Mouse (Mus musculus) intestine, embryonic 15.5 days (tissue): ENCODE data around the gene Col7a1. TPM values are rescaled to one million over a fixed set of nuclear protein-coding genes. Genes with fewer than 3 reads are reported as not detected.
A peak's percentile ranks its signal among the peaks of the same experiment; 100 is the strongest.

Experiments
- ATAC-seq: fragments of 200-750 bp; cut with Nextera tagmentation; 2 replicates; pipeline ENCODE4 v1.8.0; 2017; ENCODE audit warnings: moderate TSS enrichment, moderate library complexity
- H3K27ac ChIP-seq: fragments of 300-500 bp; sonication (generic); 2 replicates; pipeline ENCODE4 v1.5.1; 2015; ENCODE audit warnings: mild to moderate bottlenecking, inconsistent platforms
- H3K27me3 ChIP-seq: fragments of 300-500 bp; sonication (generic); replicated peaks from 2 replicates; pipeline ENCODE4 v1.6.1; 2015; ENCODE audit warnings: inconsistent platforms
- H3K36me3 ChIP-seq: fragments of 300-500 bp; sonication (generic); 2 replicates; pipeline ENCODE4 v1.6.1; 2015; ENCODE audit warnings: inconsistent platforms
- H3K4me1 ChIP-seq: fragments of 300-500 bp; sonication (generic); replicated peaks from 2 replicates; pipeline ENCODE4 v1.6.1; 2015; ENCODE audit warnings: inconsistent platforms
- H3K4me2 ChIP-seq: fragments of 300-500 bp; sonication (generic); replicated peaks from 2 replicates; pipeline ENCODE4 v1.6.1; 2015; ENCODE audit warnings: mild to moderate bottlenecking, inconsistent platforms
- H3K4me3 ChIP-seq: fragments of 300-500 bp; sonication (generic); replicated peaks from 2 replicates; pipeline ENCODE4 v1.5.1; 2015; ENCODE audit warnings: inconsistent platforms
- H3K9ac ChIP-seq: fragments of 300-500 bp; sonication (generic); 2 replicates; pipeline ENCODE4 v1.6.1; 2015; ENCODE audit warnings: inconsistent platforms
- H3K9me3 ChIP-seq: fragments of 300-500 bp; sonication (generic); 2 replicates; pipeline ENCODE4 v1.6.1; 2016; ENCODE audit warnings: inconsistent platforms
- WGBS: fragments of 180-500 bp; shearing (Covaris S2); methylation state at CpG from one replicate; pipeline ENCODE4 v1.1.7; 2015; 5-methylcytosine and 5-hydroxymethylcytosine counted together
- polyA plus RNA-seq: library from polyadenylated mRNA; unstranded; fragments of >200 nt; fragmentation: Nextera tagmentation; extraction: Ambion mirVana; gene quantifications from 2 replicates; pipeline ENCODE4 v1.2.1, GENCODE M21; 2015

Col7a1 gene
- polyA plus RNA-seq, 1 experiment from 2014 or later, result 0.85 TPM

DNA sequence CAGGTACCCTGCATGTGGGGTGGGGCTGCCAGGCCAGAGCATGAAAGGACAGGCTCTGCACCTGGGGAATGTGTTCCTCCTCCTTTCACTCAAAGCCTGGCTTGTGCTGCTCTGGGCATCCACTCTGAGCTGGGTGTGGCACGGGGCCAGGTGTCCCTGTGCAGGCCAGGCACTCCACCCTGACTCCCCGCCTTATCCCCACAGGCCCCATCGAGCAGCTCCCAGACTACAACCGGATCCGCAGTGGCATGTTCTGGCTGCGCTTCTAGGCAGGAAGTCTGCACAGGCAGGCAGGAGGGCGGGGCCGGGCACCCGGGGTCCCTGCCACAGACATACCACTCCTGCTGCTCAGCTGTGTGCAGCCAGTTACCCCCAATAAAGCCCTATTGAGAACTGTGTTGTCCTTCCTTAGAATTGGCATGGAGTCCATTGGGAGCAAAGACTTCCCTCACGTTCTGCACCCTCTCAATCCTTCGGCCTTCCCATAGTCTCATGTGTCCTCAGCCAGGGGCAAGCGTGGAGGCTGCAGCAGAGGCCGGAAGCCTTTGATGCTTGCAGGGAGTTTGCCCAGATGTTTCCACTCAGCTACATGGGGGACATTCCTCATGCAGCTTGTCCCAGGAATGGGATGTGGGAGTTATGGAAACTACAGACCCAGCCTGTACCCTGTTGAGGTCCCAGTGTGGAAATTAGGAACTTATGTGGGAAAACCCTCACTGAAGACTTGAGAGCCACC is 4.0 kb upstream of the Col7a1 start:
- Histone ChIP-seq H3K9me3 (no peaks in the 10 kb centered on the region), H3K4me2 (no peak overlapping the region), H3K36me3 (peaks cover 39% of the 10 kb centered on the region), H3K4me3 (no peak overlapping the region), H3K9ac (no peak overlapping the region), H3K27me3 (peaks cover 12% of the 10 kb centered on the region), H3K27ac (peak overlapping the region; percentile 22; the same call in 1 of the 2 replicates), H3K4me1 (no peaks in the 10 kb centered on the region; the same call in 1 of the 2 replicates)
- ATAC-seq, result peak; percentile 24; the same call in 1 of the 2 replicates
- WGBS, result 72% methylated on average over 13 of the region's 13 CpGs

DNA sequence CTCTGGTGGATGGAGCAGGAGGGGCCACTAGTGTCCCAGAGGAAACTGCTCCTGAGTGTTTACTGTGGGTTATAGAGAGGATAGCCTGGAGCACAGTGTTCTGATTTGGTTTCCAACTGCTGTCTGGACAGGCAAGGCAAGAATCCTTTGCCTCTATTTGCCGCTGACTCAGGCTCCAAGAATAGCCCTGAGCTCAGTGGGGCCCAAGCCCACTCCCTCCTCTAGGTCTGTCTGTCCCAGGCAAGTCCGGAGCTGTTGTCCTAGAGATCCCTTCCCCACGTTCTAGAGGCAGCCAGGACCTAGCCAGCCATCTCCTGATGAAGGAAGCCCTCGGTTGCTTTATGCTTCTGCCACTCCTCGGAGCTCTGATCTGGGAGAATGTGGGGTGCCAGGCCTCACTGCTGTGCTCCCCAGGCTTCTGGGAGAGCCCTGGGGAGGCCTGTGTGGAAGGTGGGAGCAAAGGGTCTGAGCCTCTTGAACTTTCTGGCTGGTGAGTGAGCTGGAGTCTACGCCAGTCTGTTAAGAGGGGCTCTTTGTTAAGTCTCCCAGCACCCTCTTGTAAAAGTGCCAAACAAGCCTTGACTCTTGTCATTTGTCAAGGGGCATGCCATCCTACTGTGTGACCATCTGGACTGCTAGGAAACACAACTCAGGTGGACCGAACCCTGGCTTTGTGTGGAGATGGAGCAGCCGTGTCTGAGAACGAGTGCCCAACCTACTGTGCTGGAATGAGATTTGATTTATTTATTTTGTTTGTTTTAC is 3.2 kb upstream of the Col7a1 start:
- Histone ChIP-seq H3K9ac (no peak overlapping the region), H3K27me3 (peaks cover 12% of the 10 kb centered on the region), H3K9me3 (no peaks in the 10 kb centered on the region), H3K4me1 (no peaks in the 10 kb centered on the region; the same call in 1 of the 2 replicates), H3K27ac (no peak overlapping the region), H3K4me3 (no peak overlapping the region), H3K4me2 (no peak overlapping the region), H3K36me3 (peaks cover 33% of the 10 kb centered on the region)
- 85% methylated on average over 9 of the region's 9 CpGs for WGBS
- 0 out of 2 replicates have a peak, but pooled peaks have one; percentile 2 for ATAC-seq

DNA sequence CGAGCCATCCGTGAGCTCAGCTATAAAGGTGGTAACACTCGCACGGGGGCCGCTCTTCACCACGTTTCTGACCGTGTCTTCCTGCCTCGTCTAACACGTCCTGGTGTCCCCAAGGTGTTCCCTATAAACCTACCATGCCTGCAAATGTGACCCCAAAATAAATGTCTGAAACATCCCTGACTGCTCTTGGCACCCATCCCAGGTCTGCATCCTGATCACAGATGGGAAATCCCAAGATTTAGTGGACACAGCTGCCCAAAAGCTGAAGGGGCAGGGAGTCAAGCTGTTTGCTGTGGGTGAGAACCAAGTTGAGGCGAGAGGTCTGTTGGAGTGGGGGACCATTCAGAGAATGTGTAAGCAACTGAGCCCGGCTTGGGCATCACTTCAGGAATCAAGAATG is 1.9 kb downstream of the Col7a1 start:
- peaks cover 12% of the 10 kb centered on the region for H3K27me3 ChIP-seq
- H3K9me3 ChIP-seq, result no peaks in the 10 kb centered on the region
- no peak overlapping the region for H3K4me2 ChIP-seq
- no peak overlapping the region for H3K9ac ChIP-seq
- 84% methylated on average over 11 of the region's 11 CpGs for WGBS
- no peak overlapping the region for H3K4me3 ChIP-seq
- ATAC-seq, result no peak
- H3K4me1 ChIP-seq, result no peaks in the 10 kb centered on the region; the same call in 1 of the 2 replicates
- no peak overlapping the region for H3K27ac ChIP-seq
- H3K36me3 ChIP-seq, result peaks cover 2% of the 10 kb centered on the region

DNA sequence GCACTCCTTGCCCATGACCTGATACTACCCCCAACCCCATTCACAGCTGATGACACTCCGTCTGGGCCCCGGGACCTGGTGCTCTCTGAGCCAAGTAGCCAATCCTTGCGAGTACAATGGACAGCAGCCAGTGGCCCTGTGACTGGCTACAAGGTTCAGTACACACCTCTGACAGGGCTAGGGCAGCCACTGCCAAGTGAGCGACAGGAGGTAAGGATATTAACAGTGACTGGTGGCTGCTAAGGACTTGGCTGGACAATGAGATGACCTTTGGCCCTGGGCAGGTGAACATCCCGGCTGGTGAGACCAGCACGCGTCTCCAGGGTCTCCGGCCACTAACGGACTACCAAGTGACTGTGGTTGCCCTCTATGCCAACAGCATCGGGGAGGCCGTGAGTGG is 2.5 kb downstream of the Col7a1 start:
- Histone ChIP-seq H3K4me2 (no peak overlapping the region), H3K27ac (no peak overlapping the region), H3K4me3 (no peak overlapping the region), H3K9me3 (no peaks in the 10 kb centered on the region), H3K4me1 (no peaks in the 10 kb centered on the region; the same call in 1 of the 2 replicates), H3K9ac (no peak overlapping the region), H3K36me3 (no peaks in the 10 kb centered on the region), H3K27me3 (peaks cover 12% of the 10 kb centered on the region)
- WGBS, result 87% methylated on average over 11 of the region's 11 CpGs
- ATAC-seq, result no peak

DNA sequence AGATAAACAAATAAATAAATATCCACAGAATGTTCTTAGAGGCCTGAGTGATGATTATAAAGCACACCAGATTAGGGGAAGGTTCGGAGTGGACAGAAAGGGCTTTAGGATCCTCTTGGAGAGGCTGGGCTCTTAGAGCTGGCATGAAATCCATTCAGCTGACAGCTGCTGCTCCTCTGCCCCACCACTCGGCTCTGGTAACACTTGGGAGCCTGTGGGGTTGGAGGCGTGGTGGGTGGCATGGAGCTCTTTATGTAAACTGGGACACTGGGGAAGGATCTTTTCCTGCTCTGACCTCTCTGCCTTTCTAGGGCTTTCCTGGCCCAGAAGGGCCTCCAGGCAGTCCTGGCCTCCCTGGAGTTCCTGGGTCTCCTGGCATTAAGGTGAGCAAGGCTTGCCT is 10.2 kb downstream of the Col7a1 start:
- Histone ChIP-seq H3K4me1 (no peaks in the 10 kb centered on the region), H3K4me3 (no peak overlapping the region), H3K9ac (no peak overlapping the region), H3K36me3 (no peaks in the 10 kb centered on the region), H3K9me3 (no peaks in the 10 kb centered on the region), H3K4me2 (no peak overlapping the region), H3K27me3 (no peaks in the 10 kb centered on the region), H3K27ac (no peak overlapping the region)
- WGBS, result 70% methylated on average over 3 of the region's 3 CpGs
- no peak for ATAC-seq

DNA sequence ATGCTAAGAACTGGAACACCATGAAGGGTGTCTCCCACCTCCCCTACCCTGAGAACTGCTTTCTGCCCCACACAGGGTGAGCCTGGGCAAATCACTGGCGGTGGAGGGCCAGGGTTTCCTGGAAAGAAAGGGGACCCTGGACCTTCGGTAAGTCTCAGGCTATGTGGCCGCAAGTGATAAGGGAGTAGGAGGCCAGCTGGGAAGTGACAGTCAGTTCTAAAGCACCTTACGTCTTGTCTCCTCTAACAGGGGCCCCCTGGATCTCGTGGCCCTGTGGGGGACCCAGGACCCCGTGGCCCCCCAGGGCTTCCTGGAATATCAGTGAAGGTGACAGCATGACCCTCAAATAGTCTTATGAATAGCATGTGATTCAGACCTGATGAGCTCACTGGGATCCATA is 11.0 kb downstream of the Col7a1 start:
- Histone ChIP-seq H3K36me3 (no peaks in the 10 kb centered on the region), H3K9ac (no peak overlapping the region), H3K4me1 (no peaks in the 10 kb centered on the region), H3K27ac (no peak overlapping the region), H3K4me3 (no peak overlapping the region), H3K27me3 (no peaks in the 10 kb centered on the region), H3K9me3 (no peaks in the 10 kb centered on the region), H3K4me2 (no peak overlapping the region)
- 74% methylated on average over 6 of the region's 6 CpGs for WGBS
- ATAC-seq, result peak; percentile 53

DNA sequence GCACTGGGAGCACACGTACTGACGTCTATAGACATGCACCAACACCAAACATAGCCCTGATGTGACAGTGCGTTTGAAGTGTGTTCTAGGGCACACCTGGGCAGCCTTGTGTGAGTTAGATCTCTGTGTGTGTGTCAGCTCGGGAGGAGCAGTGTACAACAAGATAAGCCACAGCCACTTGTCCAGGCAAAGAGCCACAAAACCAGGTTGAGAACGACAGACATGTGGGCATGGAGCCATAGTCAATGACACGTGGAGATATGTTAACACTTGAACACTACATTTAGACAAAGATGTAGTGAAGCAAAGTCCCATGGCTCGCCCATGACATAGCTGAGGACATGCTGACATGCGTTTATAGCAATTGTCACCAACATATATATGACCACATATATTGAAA is 17.2 kb downstream of the Col7a1 start:
- no peak for ATAC-seq
- no peak overlapping the region for H3K4me2 ChIP-seq
- no peak overlapping the region for H3K9ac ChIP-seq
- H3K4me1 ChIP-seq, result no peaks in the 10 kb centered on the region
- no peaks in the 10 kb centered on the region for H3K9me3 ChIP-seq
- H3K4me3 ChIP-seq, result no peak overlapping the region
- no peak overlapping the region for H3K27ac ChIP-seq
- WGBS, result 89% methylated on average over 8 of the region's 8 CpGs
- no peaks in the 10 kb centered on the region for H3K27me3 ChIP-seq
- H3K36me3 ChIP-seq, result no peaks in the 10 kb centered on the region

DNA sequence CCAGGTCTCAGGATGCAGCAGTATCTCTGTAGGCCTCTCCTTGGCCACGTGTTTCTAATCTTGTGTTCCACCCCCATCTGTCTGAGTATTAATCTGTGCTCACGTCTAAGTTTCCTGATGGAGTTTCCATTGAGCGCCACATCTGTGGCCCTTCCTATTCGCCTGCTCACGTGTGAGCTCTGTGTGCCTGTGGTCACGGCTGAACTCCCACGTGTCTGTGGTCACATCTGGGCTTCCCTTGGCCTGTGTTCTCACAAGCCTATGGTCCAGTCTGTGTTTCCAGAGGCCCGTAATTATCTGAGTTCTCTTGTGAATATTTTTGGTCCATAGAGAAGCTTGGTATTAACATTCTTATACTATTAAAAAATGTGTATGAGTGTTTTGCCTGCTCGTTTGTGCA is 23.1 kb downstream of the Col7a1 start:
- Histone ChIP-seq H3K4me3 (no peak overlapping the region), H3K4me2 (no peak overlapping the region), H3K27ac (no peak overlapping the region), H3K9me3 (no peaks in the 10 kb centered on the region), H3K4me1 (no peaks in the 10 kb centered on the region), H3K27me3 (no peaks in the 10 kb centered on the region), H3K36me3 (no peaks in the 10 kb centered on the region), H3K9ac (no peak overlapping the region)
- ATAC-seq, result no peak
- WGBS, result 82% methylated on average over 9 of the region's 9 CpGs

DNA sequence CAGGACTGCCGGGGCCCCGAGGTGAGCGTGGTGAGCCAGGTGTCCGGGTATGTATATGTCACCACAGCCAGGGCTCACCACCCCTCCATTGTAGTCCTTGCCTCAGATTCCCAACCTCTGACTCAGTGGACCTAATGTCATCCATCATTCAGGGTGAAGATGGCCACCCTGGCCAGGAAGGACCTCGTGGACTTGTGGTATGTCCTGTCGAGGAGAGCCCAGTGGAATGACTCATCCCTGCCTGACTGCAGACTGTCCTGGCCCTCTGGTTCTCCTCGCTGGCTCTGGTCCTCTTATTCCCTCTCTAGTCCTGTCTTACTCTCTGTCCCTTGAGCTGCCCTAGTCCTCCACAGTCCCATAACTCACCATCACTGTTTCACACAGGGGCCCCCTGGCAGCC is 24.6 kb downstream of the Col7a1 start:
- 72% methylated on average over 7 of the region's 7 CpGs for WGBS
- Histone ChIP-seq H3K36me3 (no peaks in the 10 kb centered on the region), H3K4me2 (no peak overlapping the region), H3K4me3 (no peak overlapping the region), H3K4me1 (no peaks in the 10 kb centered on the region), H3K27me3 (no peaks in the 10 kb centered on the region), H3K9ac (no peak overlapping the region), H3K27ac (no peak overlapping the region), H3K9me3 (no peaks in the 10 kb centered on the region)
- no peak for ATAC-seq

DNA sequence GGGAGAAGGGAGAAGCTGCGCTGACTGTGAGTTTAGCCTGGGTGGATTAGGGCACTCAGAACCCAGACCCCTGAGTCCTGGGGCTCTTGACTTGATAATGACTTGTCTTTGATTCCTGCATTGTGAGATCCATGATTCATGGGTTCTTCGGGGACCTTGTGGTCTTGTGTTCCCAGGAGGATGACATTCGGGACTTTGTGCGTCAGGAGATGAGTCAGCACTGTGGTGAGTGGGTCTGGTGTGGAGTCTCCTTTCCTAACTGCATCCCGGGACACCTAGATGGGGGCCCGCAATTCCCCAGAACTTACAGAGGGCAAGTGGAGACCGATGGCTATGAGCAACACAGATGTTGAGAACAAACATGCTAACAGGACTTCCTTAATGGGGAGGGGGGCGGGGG is 29.1 kb downstream of the Col7a1 start:
- no peaks in the 10 kb centered on the region for H3K27me3 ChIP-seq
- H3K36me3 ChIP-seq, result no peaks in the 10 kb centered on the region
- no peaks in the 10 kb centered on the region for H3K9me3 ChIP-seq
- no peak for ATAC-seq
- H3K4me2 ChIP-seq, result no peak overlapping the region
- no peak overlapping the region for H3K27ac ChIP-seq
- no peak overlapping the region for H3K9ac ChIP-seq
- no peak overlapping the region for H3K4me3 ChIP-seq
- WGBS, result 77% methylated on average over 8 of the region's 8 CpGs
- 0 out of 2 replicates have a peak, but pooled peaks cover 2% of the 10 kb centered on the region for H3K4me1 ChIP-seq

DNA sequence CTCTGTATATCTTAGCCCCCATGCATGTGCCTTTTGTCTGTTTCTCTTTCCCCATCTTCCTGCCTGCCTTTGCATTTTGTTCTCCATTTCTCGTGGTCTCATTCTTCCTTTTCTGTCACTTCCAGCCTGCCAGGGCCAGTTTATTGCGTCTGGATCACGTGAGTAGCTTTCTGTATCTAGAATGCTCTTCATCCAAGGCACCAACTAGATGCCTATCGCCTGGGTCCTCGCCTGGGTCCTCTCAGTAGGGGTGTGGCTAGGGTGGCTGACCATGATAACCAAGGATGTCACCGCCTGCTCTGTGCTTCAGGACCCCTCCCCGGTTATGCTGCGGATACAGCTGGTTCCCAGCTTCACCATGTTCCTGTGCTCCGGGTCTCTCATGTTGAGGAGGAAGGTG is 29.8 kb downstream of the Col7a1 start:
- no peaks in the 10 kb centered on the region for H3K9me3 ChIP-seq
- H3K4me2 ChIP-seq, result no peak overlapping the region
- no peak overlapping the region for H3K9ac ChIP-seq
- H3K27ac ChIP-seq, result no peak overlapping the region
- no peaks in the 10 kb centered on the region for H3K27me3 ChIP-seq
- no peak for ATAC-seq
- peaks cover 9% of the 10 kb centered on the region for H3K4me1 ChIP-seq
- no peak overlapping the region for H3K4me3 ChIP-seq
- no peaks in the 10 kb centered on the region for H3K36me3 ChIP-seq
- WGBS, result 71% methylated on average over 9 of the region's 9 CpGs

DNA sequence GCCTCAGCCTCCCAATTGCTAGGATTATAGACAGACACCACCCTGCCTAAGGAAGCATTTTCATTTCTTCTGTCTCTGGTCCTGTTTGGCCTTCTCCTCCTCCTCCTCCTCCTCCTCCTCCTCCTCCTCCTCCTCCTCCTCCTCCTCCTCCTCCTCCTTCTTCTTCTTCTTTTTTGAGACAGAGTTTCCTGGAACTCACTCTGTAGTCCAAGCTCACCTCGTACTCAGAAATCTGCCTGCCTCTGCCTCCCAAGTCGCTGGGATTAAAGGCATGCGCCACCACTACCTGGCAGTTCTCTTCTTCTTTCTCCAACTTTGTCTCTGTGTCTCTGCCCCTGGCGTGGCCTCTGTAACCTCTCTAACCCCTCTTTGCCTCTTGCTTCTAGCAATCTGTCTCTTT is 32.3 kb downstream of the Col7a1 start, which contains the start of gene Ucn2:
Gene Ucn2, plus strand, starts transcription at position 301 of the 400 bp plus-strand sequence.
- Histone ChIP-seq H3K27me3 (no peaks in the 10 kb centered on the region), H3K4me1 (peaks cover 33% of the 10 kb centered on the region), H3K4me3 (no peak within 1 kb of the TSS), H3K9ac (no peak within 1 kb of the TSS), H3K4me2 (no peak within 1 kb of the TSS), H3K36me3 (no peaks in the 10 kb centered on the region), H3K9me3 (no peaks in the 10 kb centered on the region), H3K27ac (no peak within 1 kb of the TSS)
- ATAC-seq, result no peak
- WGBS, result 78% methylated on average over 4 of the region's 4 CpGs
